Mouse (Mus musculus): ENCODE measurements around the gene Arsg. TPM values are rescaled to one million over a fixed set of nuclear protein-coding genes. Genes with fewer than 3 reads are reported as not detected.

Arsg gene
- polyA plus RNA-seq, 1 experiment from 2014 or later, result 2.9 TPM

- no peak overlapping the region for H3K27ac ChIP-seq (ENCODE audit: low read depth, low read length)
- H3K9ac ChIP-seq (replicated peaks; ENCODE audit: low read depth, low read length), result no peak overlapping the region
- no peaks in the 10 kb centered on the region for H3K9me3 ChIP-seq (ENCODE audit: control insufficient read depth, low read length)
- WGBS, result 80% methylated on average over 7 of the region's 7 CpGs
- peaks cover 6% of the 10 kb centered on the region; the same call in 1 of the 2 replicates for H3K4me1 ChIP-seq (ENCODE audit: control insufficient read depth, insufficient read depth, low read length)
- no peaks in the 10 kb centered on the region for H3K27me3 ChIP-seq (ENCODE audit: control insufficient read depth, insufficient read depth, low read length)
- H3K4me2 ChIP-seq (ENCODE audit: low read depth, low read length), result no peak overlapping the region
- H3K36me3 ChIP-seq (ENCODE audit: control insufficient read depth, insufficient read depth, low read length), result no peaks in the 10 kb centered on the region
- H3K4me3 ChIP-seq (ENCODE audit: low read depth, low read length), result no peak overlapping the region
- no peak for ATAC-seq (ENCODE audit: low read depth)
Measured at GRCm38 (mm10) chr11:109496475-109496993, 23.4 kb downstream of the Arsg start.

GRCm38 (mm10) chr11:109496996-109497714 lies 24.0 kb downstream of the Arsg start:
- Histone ChIP-seq H3K9me3 (ENCODE audit: control insufficient read depth, low read length) (no peaks in the 10 kb centered on the region), H3K27ac (ENCODE audit: low read depth, low read length) (no peak overlapping the region), H3K4me3 (ENCODE audit: low read depth, low read length) (no peak overlapping the region), H3K27me3 (ENCODE audit: control insufficient read depth, insufficient read depth, low read length) (no peaks in the 10 kb centered on the region), H3K4me1 (ENCODE audit: control insufficient read depth, insufficient read depth, low read length) (peaks cover 6% of the 10 kb centered on the region; the same call in 1 of the 2 replicates), H3K9ac (replicated peaks; ENCODE audit: low read depth, low read length) (no peak overlapping the region), H3K36me3 (ENCODE audit: control insufficient read depth, insufficient read depth, low read length) (no peaks in the 10 kb centered on the region), H3K4me2 (ENCODE audit: low read depth, low read length) (no peak overlapping the region)
- ATAC-seq (ENCODE audit: low read depth), result no peak
- WGBS, result 48% methylated on average over 6 of the region's 6 CpGs

GRCm38 (mm10) chr11:109497990-109498389 lies 24.8 kb downstream of the Arsg start:
- Histone ChIP-seq H3K27me3 (ENCODE audit: control insufficient read depth, insufficient read depth, low read length) (no peaks in the 10 kb centered on the region), H3K9me3 (ENCODE audit: control insufficient read depth, low read length) (no peaks in the 10 kb centered on the region), H3K9ac (replicated peaks; ENCODE audit: low read depth, low read length) (no peak overlapping the region), H3K27ac (ENCODE audit: low read depth, low read length) (no peak overlapping the region), H3K36me3 (ENCODE audit: control insufficient read depth, insufficient read depth, low read length) (no peaks in the 10 kb centered on the region), H3K4me2 (ENCODE audit: low read depth, low read length) (no peak overlapping the region), H3K4me1 (ENCODE audit: control insufficient read depth, insufficient read depth, low read length) (peaks cover 6% of the 10 kb centered on the region; the same call in 1 of the 2 replicates), H3K4me3 (ENCODE audit: low read depth, low read length) (no peak overlapping the region)
- 58% methylated on average over 9 of the region's 9 CpGs for WGBS
- ATAC-seq (ENCODE audit: low read depth), result no peak

- no peak overlapping the region for H3K4me2 ChIP-seq (ENCODE audit: low read depth, low read length)
- no peak overlapping the region for H3K4me3 ChIP-seq (ENCODE audit: low read depth, low read length)
- no peaks in the 10 kb centered on the region for H3K9me3 ChIP-seq (ENCODE audit: control insufficient read depth, low read length)
- no peak overlapping the region for H3K9ac ChIP-seq (replicated peaks; ENCODE audit: low read depth, low read length)
- H3K4me1 ChIP-seq (ENCODE audit: control insufficient read depth, insufficient read depth, low read length), result peaks cover 6% of the 10 kb centered on the region; the same call in 1 of the 2 replicates
- H3K27me3 ChIP-seq (ENCODE audit: control insufficient read depth, insufficient read depth, low read length), result no peaks in the 10 kb centered on the region
- 91% methylated on average over 5 of the region's 5 CpGs for WGBS
- no peak for ATAC-seq (ENCODE audit: low read depth)
- no peak overlapping the region for H3K27ac ChIP-seq (ENCODE audit: low read depth, low read length)
- no peaks in the 10 kb centered on the region for H3K36me3 ChIP-seq (ENCODE audit: control insufficient read depth, insufficient read depth, low read length)
Measured at GRCm38 (mm10) chr11:109500206-109500605, 27.0 kb downstream of the Arsg start.

- ATAC-seq (ENCODE audit: low read depth), result no peak
- no peaks in the 10 kb centered on the region for H3K36me3 ChIP-seq (ENCODE audit: control insufficient read depth, insufficient read depth, low read length)
- no peak overlapping the region for H3K4me2 ChIP-seq (ENCODE audit: low read depth, low read length)
- H3K9me3 ChIP-seq (ENCODE audit: control insufficient read depth, low read length), result no peaks in the 10 kb centered on the region
- no peaks in the 10 kb centered on the region for H3K27me3 ChIP-seq (ENCODE audit: control insufficient read depth, insufficient read depth, low read length)
- 59% methylated on average over 9 of the region's 9 CpGs for WGBS
- no peak overlapping the region for H3K4me3 ChIP-seq (ENCODE audit: low read depth, low read length)
- no peak overlapping the region for H3K27ac ChIP-seq (ENCODE audit: low read depth, low read length)
- no peaks in the 10 kb centered on the region for H3K4me1 ChIP-seq (ENCODE audit: control insufficient read depth, insufficient read depth, low read length)
- no peak overlapping the region for H3K9ac ChIP-seq (replicated peaks; ENCODE audit: low read depth, low read length)
Measured at GRCm38 (mm10) chr11:109504977-109505376, 31.8 kb downstream of the Arsg start.

GRCm38 (mm10) chr11:109505823-109506222 lies 32.6 kb downstream of the Arsg start:
- Histone ChIP-seq H3K4me3 (ENCODE audit: low read depth, low read length) (no peak overlapping the region), H3K27me3 (ENCODE audit: control insufficient read depth, insufficient read depth, low read length) (no peaks in the 10 kb centered on the region), H3K9me3 (ENCODE audit: control insufficient read depth, low read length) (no peaks in the 10 kb centered on the region), H3K27ac (ENCODE audit: low read depth, low read length) (no peak overlapping the region), H3K36me3 (ENCODE audit: control insufficient read depth, insufficient read depth, low read length) (no peaks in the 10 kb centered on the region), H3K4me2 (ENCODE audit: low read depth, low read length) (no peak overlapping the region), H3K4me1 (ENCODE audit: control insufficient read depth, insufficient read depth, low read length) (no peaks in the 10 kb centered on the region), H3K9ac (replicated peaks; ENCODE audit: low read depth, low read length) (no peak overlapping the region)
- ATAC-seq (ENCODE audit: low read depth), result no peak
- WGBS, result 82% methylated on average over 4 of the region's 4 CpGs

- no peak overlapping the region for H3K9ac ChIP-seq (replicated peaks; ENCODE audit: low read depth, low read length)
- H3K9me3 ChIP-seq (ENCODE audit: control insufficient read depth, low read length), result no peaks in the 10 kb centered on the region
- no peak overlapping the region for H3K4me2 ChIP-seq (ENCODE audit: low read depth, low read length)
- no peak overlapping the region for H3K27ac ChIP-seq (ENCODE audit: low read depth, low read length)
- H3K4me1 ChIP-seq (ENCODE audit: control insufficient read depth, insufficient read depth, low read length), result no peaks in the 10 kb centered on the region
- no peaks in the 10 kb centered on the region for H3K27me3 ChIP-seq (ENCODE audit: control insufficient read depth, insufficient read depth, low read length)
- ATAC-seq (ENCODE audit: low read depth), result no peak
- 39% methylated on average over 3 of the region's 3 CpGs for WGBS
- H3K4me3 ChIP-seq (ENCODE audit: low read depth, low read length), result no peak overlapping the region
- no peaks in the 10 kb centered on the region for H3K36me3 ChIP-seq (ENCODE audit: control insufficient read depth, insufficient read depth, low read length)
Measured at GRCm38 (mm10) chr11:109507068-109507467, 33.9 kb downstream of the Arsg start.

- Histone ChIP-seq H3K4me1 (ENCODE audit: control insufficient read depth, insufficient read depth, low read length) (no peaks in the 10 kb centered on the region), H3K9ac (replicated peaks; ENCODE audit: low read depth, low read length) (no peak overlapping the region), H3K27me3 (ENCODE audit: control insufficient read depth, insufficient read depth, low read length) (no peaks in the 10 kb centered on the region), H3K4me2 (ENCODE audit: low read depth, low read length) (no peak overlapping the region), H3K9me3 (ENCODE audit: control insufficient read depth, low read length) (no peaks in the 10 kb centered on the region), H3K36me3 (ENCODE audit: control insufficient read depth, insufficient read depth, low read length) (no peaks in the 10 kb centered on the region), H3K4me3 (ENCODE audit: low read depth, low read length) (no peak overlapping the region), H3K27ac (ENCODE audit: low read depth, low read length) (no peak overlapping the region)
- 84% methylated on average over 16 of the region's 16 CpGs for WGBS
- no peak for ATAC-seq (ENCODE audit: low read depth)
Measured at GRCm38 (mm10) chr11:109512995-109513675, 40.0 kb downstream of the Arsg start.

- WGBS, result 85% methylated on average over 3 of the region's 3 CpGs
- Histone ChIP-seq H3K9ac (replicated peaks; ENCODE audit: low read depth, low read length) (no peak overlapping the region), H3K27ac (ENCODE audit: low read depth, low read length) (no peak overlapping the region), H3K27me3 (ENCODE audit: control insufficient read depth, insufficient read depth, low read length) (no peaks in the 10 kb centered on the region), H3K4me3 (ENCODE audit: low read depth, low read length) (no peak overlapping the region), H3K9me3 (ENCODE audit: control insufficient read depth, low read length) (no peaks in the 10 kb centered on the region), H3K36me3 (ENCODE audit: control insufficient read depth, insufficient read depth, low read length) (no peaks in the 10 kb centered on the region), H3K4me1 (ENCODE audit: control insufficient read depth, insufficient read depth, low read length) (no peaks in the 10 kb centered on the region), H3K4me2 (ENCODE audit: low read depth, low read length) (no peak overlapping the region)
- ATAC-seq (ENCODE audit: low read depth), result no peak
Measured at GRCm38 (mm10) chr11:109514064-109514612, 41.0 kb downstream of the Arsg start.

Data from neural tube, embryonic 14.5 days (tissue).